Mouse (Mus musculus): ENCODE measurements at regions not wholly inside any gene's neighbourhood (a gene's known extent, or its start where the extent isn't known, plus 50 kb on each side); places are given as distances from the start of the nearest gene placed in this dataset.

GRCm38 (mm10) chr12:118428384-118428783 is 127.1 kb upstream of the Sp4 start:
- no peak for DNase-seq (ENCODE audit: extremely low read depth, low read depth)

- DNase-seq (ENCODE audit: extremely low read depth, low read depth) = no peak
These were observed 114.7 kb upstream of the Sp4 start for GRCm38 (mm10) chr12:118415956-118416355.

- DNase-seq (ENCODE audit: extremely low read depth, low read depth) = no peak
These were observed 110.7 kb upstream of the Sp4 start for GRCm38 (mm10) chr12:118411767-118412430.

- DNase-seq (ENCODE audit: extremely low read depth, low read depth) = no peak
These were observed 109.7 kb upstream of the Sp4 start for GRCm38 (mm10) chr12:118410917-118411316.

- no peak for DNase-seq (ENCODE audit: extremely low read depth, low read depth)
These were observed 103.9 kb upstream of the Sp4 start for GRCm38 (mm10) chr12:118405135-118405534.

- no peak for DNase-seq (ENCODE audit: extremely low read depth, low read depth)
These were observed 102.9 kb upstream of the Sp4 start for GRCm38 (mm10) chr12:118404171-118404570.

- DNase-seq (ENCODE audit: extremely low read depth, low read depth) = no peak
These were observed 102.4 kb upstream of the Sp4 start for GRCm38 (mm10) chr12:118403519-118404087.

- DNase-seq (ENCODE audit: extremely low read depth, low read depth) = no peak
These were observed 100.1 kb upstream of the Sp4 start for GRCm38 (mm10) chr12:118401377-118401776.

- no peak for DNase-seq (ENCODE audit: extremely low read depth, low read depth)
These were observed 90.4 kb upstream of the Sp4 start for GRCm38 (mm10) chr12:118391654-118392053.

GRCm38 (mm10) chr12:118381013-118381412 is 79.8 kb upstream of the Sp4 start:
- DNase-seq (ENCODE audit: extremely low read depth, low read depth) = no peak

GRCm38 (mm10) chr12:118377898-118378297 is 76.7 kb upstream of the Sp4 start:
- no peak for DNase-seq (ENCODE audit: extremely low read depth, low read depth)

- DNase-seq (ENCODE audit: extremely low read depth, low read depth) = no peak
These were observed 75.6 kb upstream of the Sp4 start for GRCm38 (mm10) chr12:118376521-118377493.

- DNase-seq (ENCODE audit: extremely low read depth, low read depth) = no peak
These were observed 72.0 kb upstream of the Sp4 start for GRCm38 (mm10) chr12:118373250-118373649.

- DNase-seq (ENCODE audit: extremely low read depth, low read depth) = no peak
These were observed 70.7 kb upstream of the Sp4 start for GRCm38 (mm10) chr12:118371905-118372304.

GRCm38 (mm10) chr12:118367307-118368076 is 66.3 kb upstream of the Sp4 start:
- no peak for DNase-seq (ENCODE audit: extremely low read depth, low read depth)

GRCm38 (mm10) chr12:118352866-118353265 is 51.6 kb upstream of the Sp4 start:
- no peak for DNase-seq (ENCODE audit: extremely low read depth, low read depth)

- no peak for DNase-seq (ENCODE audit: extremely low read depth, low read depth)
These were observed 50.2 kb upstream of the Sp4 start for GRCm38 (mm10) chr12:118351421-118351820.

Measured in MEL-GATA-1-ER (cell line).